Mouse (Mus musculus) forebrain, embryonic 11.5 days (tissue): ENCODE measurements around the gene Elovl3. TPM values are rescaled to one million over a fixed set of nuclear protein-coding genes. Genes with fewer than 3 reads are reported as not detected.
A peak's percentile ranks its signal among the peaks of the same experiment; 100 is the strongest.
"Not testable (repeated sequence)": the region's sequence is repeated elsewhere in the genome, so short reads cannot be mapped to it uniquely, and the experiment has no call there.

ENCODE experiments used
- ATAC-seq: fragments of 200-750 bp; cut with Nextera tagmentation; replicated peaks from 2 replicates; pipeline ENCODE4 v1.8.0; 2017; ENCODE audit warnings: moderate TSS enrichment; ENCODE audit not compliant: low FRiP score
- DNase-seq: peaks from one replicate; pipeline ENCODE4 v3.0.0-alpha.2; 2017; ENCODE audit warnings: low spot score
- H3K27ac ChIP-seq: fragments of 300-500 bp; sonication (generic); 2 replicates; pipeline ENCODE4 v1.5.1; 2014; ENCODE audit warnings: low read depth, low read length
- H3K27me3 ChIP-seq: fragments of 300-500 bp; sonication (generic); 2 replicates; pipeline ENCODE4 v1.6.1; 2014; ENCODE audit warnings: mild to moderate bottlenecking, low read length, mixed read lengths; ENCODE audit not compliant: control insufficient read depth, insufficient read depth
- H3K36me3 ChIP-seq: fragments of 300-500 bp; sonication (generic); 2 replicates; pipeline ENCODE4 v1.6.1; 2014; ENCODE audit warnings: mild to moderate bottlenecking, low read length, moderate library complexity, mixed read lengths; ENCODE audit not compliant: control insufficient read depth, insufficient read depth
- H3K4me1 ChIP-seq: fragments of 300-500 bp; sonication (generic); replicated peaks from 2 replicates; pipeline ENCODE4 v1.6.1; 2014; ENCODE audit warnings: low read length, mixed read lengths; ENCODE audit not compliant: control insufficient read depth, insufficient read depth
- H3K4me2 ChIP-seq: fragments of 300-500 bp; sonication (generic); 2 replicates; pipeline ENCODE4 v1.6.1; 2014; ENCODE audit warnings: low read depth, mild to moderate bottlenecking, low read length, moderate library complexity, mixed read lengths; ENCODE audit not compliant: severe bottlenecking
- H3K4me3 ChIP-seq: fragments of 300-500 bp; sonication (generic); 2 replicates; pipeline ENCODE4 v1.5.1; 2014; ENCODE audit warnings: low read depth, low read length
- H3K9ac ChIP-seq: fragments of 300-500 bp; sonication (generic); 2 replicates; pipeline ENCODE4 v1.6.1; 2014; ENCODE audit warnings: low read length
- H3K9me3 ChIP-seq: fragments of 300-500 bp; sonication (generic); 2 replicates; pipeline ENCODE4 v1.6.1; 2016; ENCODE audit warnings: low read length, mixed read lengths; ENCODE audit not compliant: control insufficient read depth
- WGBS: fragments of 180-500 bp; shearing (Covaris S2); extraction: QIAGEN DNeasy Blood & Tissue Kit; methylation state at CpG from one replicate; pipeline ENCODE4 v1.1.7; 2014; 5-methylcytosine and 5-hydroxymethylcytosine counted together
- polyA plus RNA-seq: library from polyadenylated mRNA; unstranded; fragments of >200 nt; fragmentation: Nextera tagmentation; extraction: Ambion mirVana; gene quantifications from 2 replicates; pipeline ENCODE4 v1.2.1, GENCODE M21; 2014

The Elovl3 gene
- polyA plus RNA-seq, 1 experiment from 2014 or later = 0.13 TPM

- ATAC-seq (no peak), DNase-seq (no peak)
- H3K27me3 ChIP-seq = peaks cover 9% of the 10 kb centered on the region
- no peak overlapping the region for H3K4me3 ChIP-seq
- no peaks in the 10 kb centered on the region for H3K4me1 ChIP-seq
- H3K27ac ChIP-seq = no peak overlapping the region
- WGBS = 90% methylated on average over 4 of the region's 4 CpGs
- no peak overlapping the region for H3K4me2 ChIP-seq
- H3K9me3 ChIP-seq = no peaks in the 10 kb centered on the region
- no peak overlapping the region for H3K9ac ChIP-seq
- H3K36me3 ChIP-seq = no peaks in the 10 kb centered on the region
Observed at GRCm38 (mm10) chr19:46126301-46126700, 5.4 kb upstream of the Elovl3 start.

DNA sequence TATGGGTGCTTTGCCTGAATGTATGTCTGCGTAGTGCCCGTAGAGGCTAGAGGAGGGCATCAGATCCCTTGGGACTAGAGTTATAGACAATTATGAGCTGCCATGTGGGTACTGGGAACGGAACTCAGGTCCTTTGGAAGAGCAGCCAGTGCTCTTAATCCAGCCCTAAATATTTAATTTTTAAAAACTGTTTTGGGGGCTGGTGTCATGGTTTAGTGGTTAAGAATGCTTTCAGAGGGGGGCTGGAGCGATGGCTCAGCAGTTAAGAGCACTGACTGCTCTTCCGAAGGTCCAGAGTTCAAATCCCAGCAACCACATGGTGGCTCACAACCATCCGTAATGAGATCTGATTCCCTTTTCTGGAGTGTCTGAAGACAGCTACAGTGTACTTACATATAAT is 2.0 kb upstream of the Elovl3 start:
- 75% methylated on average over 6 of the region's 6 CpGs for WGBS
- H3K27me3 ChIP-seq = peaks cover 39% of the 10 kb centered on the region
- not testable (repeated sequence) for H3K4me3 ChIP-seq, H3K4me2 ChIP-seq, H3K27ac ChIP-seq, ATAC-seq, H3K9me3 ChIP-seq, H3K4me1 ChIP-seq, DNase-seq, H3K36me3 ChIP-seq, H3K9ac ChIP-seq

GRCm38 (mm10) chr19:46131283-46131682 is 414 bp upstream of the Elovl3 start:
- Histone ChIP-seq H3K4me1 (peaks cover 9% of the 10 kb centered on the region), H3K36me3 (no peaks in the 10 kb centered on the region), H3K4me3 (no peak overlapping the region), H3K9ac (no peak overlapping the region), H3K4me2 (no peak overlapping the region), H3K9me3 (no peaks in the 10 kb centered on the region), H3K27me3 (peaks cover 46% of the 10 kb centered on the region), H3K27ac (no peak overlapping the region)
- no peak for DNase-seq
- WGBS = 5% methylated on average over 6 of the region's 8 CpGs
- no peak for ATAC-seq

DNA sequence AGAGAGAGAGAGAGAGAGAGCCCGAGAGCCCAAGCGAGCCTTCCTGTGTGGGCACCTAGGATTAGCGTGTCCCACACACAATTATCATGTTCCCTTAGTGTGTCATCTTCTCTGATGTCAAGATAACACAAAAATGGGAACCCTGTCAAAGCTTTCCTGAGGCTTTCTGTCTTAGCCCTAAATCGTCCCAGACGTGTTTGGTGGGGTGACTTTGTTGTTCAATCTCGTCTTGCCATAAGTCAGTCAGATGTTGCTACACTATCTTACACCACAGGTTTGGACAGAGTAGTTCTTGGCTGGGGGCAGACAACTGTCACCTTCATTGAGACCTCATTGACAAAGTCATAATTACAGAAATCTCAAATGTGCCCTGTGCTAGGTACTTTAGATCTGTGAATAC is 880 bp downstream of the Elovl3 start:
- Histone ChIP-seq H3K27me3 (peaks cover 59% of the 10 kb centered on the region), H3K4me2 (no peak overlapping the region), H3K4me1 (peaks cover 18% of the 10 kb centered on the region), H3K36me3 (no peaks in the 10 kb centered on the region), H3K27ac (no peak overlapping the region), H3K4me3 (no peak overlapping the region), H3K9me3 (no peaks in the 10 kb centered on the region), H3K9ac (no peak overlapping the region)
- 33% methylated on average over 6 of the region's 6 CpGs for WGBS
- DNase-seq (no peak), ATAC-seq (no peak)

GRCm38 (mm10) chr19:46135297-46135696 is 3.6 kb downstream of the Elovl3 start:
- no peak overlapping the region for H3K9ac ChIP-seq

DNA sequence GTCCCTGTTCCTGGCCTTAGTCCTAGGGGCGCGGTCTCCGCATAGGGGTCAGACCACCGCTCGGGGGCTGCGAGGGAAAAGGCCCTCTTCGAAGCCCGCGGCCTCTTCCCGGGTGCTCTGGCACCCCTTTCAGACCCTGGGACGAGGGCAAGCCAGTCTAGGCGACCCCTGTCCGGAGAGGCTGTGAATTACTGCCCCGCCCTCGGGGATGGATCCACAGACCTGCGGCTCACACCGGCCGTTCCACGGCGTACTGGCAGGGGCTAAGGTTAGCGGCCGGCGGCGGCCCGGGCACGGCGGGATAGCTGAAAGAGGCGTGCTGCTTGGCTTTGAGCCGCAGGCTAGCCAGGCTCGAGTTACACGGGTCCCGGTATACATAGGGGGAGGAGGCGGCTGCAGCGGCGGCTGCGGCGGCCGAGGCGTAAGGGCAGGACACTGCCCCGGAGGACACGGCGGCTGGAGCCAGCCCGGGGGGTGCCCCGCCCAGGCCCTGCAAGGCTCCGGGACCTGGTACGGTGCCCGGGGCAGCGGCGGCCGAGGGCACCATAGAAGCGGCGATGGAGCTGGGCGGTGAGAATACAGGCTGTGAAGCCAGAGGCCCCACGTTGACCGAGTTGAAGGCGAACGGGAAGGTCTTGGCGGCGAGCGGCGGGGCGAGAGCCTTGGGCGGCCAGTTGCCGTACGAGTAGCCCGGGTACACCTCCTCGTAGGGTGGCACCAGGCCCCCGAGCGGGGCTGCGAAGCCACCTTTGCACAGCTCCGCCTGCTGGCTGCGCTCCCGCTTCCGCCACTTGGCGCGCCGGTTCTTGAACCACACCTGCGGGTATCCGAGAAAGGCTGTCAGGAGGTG is 4.3 kb downstream of the Elovl3 start:
- peaks cover 22% of the 10 kb centered on the region for H3K4me1 ChIP-seq
- H3K36me3 ChIP-seq = no peaks in the 10 kb centered on the region
- DNase-seq = peak; percentile 81
- peak overlapping the region; percentile 48 for H3K4me3 ChIP-seq
- peaks cover 60% of the 10 kb centered on the region for H3K27me3 ChIP-seq
- peak overlapping the region; percentile 100 for H3K4me2 ChIP-seq
- ATAC-seq = peak; percentile 60
- H3K9ac ChIP-seq = peak overlapping the region; percentile 55
- H3K9me3 ChIP-seq = no peaks in the 10 kb centered on the region
- WGBS = under 1% methylated on average over 73 of the region's 79 CpGs
- no peak overlapping the region for H3K27ac ChIP-seq

More at GRCm38 (mm10) chr19:46135297-46135696, 3.6 kb downstream of the Elovl3 start:
- ATAC-seq (peak; percentile 64; the same call in 1 of the 2 replicates), DNase-seq (peak; percentile 95)
- H3K4me1 ChIP-seq = peaks cover 18% of the 10 kb centered on the region
- peak overlapping the region; percentile 48 for H3K4me3 ChIP-seq
- H3K36me3 ChIP-seq = no peaks in the 10 kb centered on the region
- 1% methylated on average over 12 of the region's 12 CpGs for WGBS
- peak overlapping the region; percentile 100 for H3K4me2 ChIP-seq
- H3K9me3 ChIP-seq = no peaks in the 10 kb centered on the region
- no peak overlapping the region for H3K27ac ChIP-seq
- peaks cover 66% of the 10 kb centered on the region for H3K27me3 ChIP-seq

- Histone ChIP-seq H3K4me2 (peak overlapping the region; percentile 100), H3K27me3 (peaks cover 53% of the 10 kb centered on the region), H3K36me3 (no peaks in the 10 kb centered on the region), H3K27ac (no peak overlapping the region), H3K4me1 (peaks cover 26% of the 10 kb centered on the region), H3K9me3 (no peaks in the 10 kb centered on the region), H3K9ac (no peak overlapping the region; the same call in 1 of the 2 replicates), H3K4me3 (peak overlapping the region; percentile 48)
- WGBS = 1% methylated on average over 48 of the region's 49 CpGs
- ATAC-seq (peak; percentile 37; the same call in 1 of the 2 replicates), DNase-seq (peak; percentile 90)
Observed at GRCm38 (mm10) chr19:46136639-46137580, 5.2 kb downstream of the Elovl3 start.

DNA sequence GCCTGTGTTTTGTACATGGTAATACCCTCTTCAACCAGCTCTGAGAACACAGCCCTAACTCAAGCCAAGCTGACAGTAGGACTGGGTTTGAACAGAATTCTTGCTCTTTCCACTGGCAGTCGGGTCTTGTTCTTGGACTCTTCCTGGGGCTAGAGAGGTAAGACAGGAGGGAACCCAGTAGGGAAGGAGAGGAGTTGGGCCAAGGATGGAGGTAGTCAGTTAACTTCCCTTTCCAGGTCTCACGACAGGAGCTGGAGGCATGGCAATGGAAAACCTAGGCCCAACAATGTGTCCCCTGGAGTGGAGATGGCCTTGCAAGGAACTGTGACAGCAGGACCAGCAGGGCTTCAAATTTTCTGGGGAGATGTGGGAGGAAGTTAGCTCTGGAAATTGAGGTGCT is 8.6 kb downstream of the Elovl3 start:
- peaks cover 23% of the 10 kb centered on the region for H3K4me1 ChIP-seq
- DNase-seq (no peak), ATAC-seq (no peak)
- H3K36me3 ChIP-seq = no peaks in the 10 kb centered on the region
- H3K4me2 ChIP-seq = no peak overlapping the region
- H3K27me3 ChIP-seq = peaks cover 36% of the 10 kb centered on the region
- H3K27ac ChIP-seq = no peak overlapping the region
- H3K4me3 ChIP-seq = no peak overlapping the region
- no peak overlapping the region for H3K9ac ChIP-seq
- WGBS = 60% methylated on average over 2 of the region's 2 CpGs
- no peaks in the 10 kb centered on the region for H3K9me3 ChIP-seq
